10 mouse cellular contexts compared by ENCODE assay signal in genomic region chr15:86201696-86202330, GRCm38 (mm10). TPM values are rescaled to one million over a fixed set of nuclear protein-coding genes. Genes with fewer than 3 reads are reported as not detected.
DNase-seq lines count a peak whose midpoint lies in the region; ATAC-seq and TF ChIP-seq lines count a peak whose summit lies in the region.
"Had no signal": no experiment of that assay in that cellular context is flagged by ENCODE, and none has a peak within 500 bp of the region (broad histone marks: within the 10 kb centered on the region; RNA-seq: fewer than 3 reads in every experiment).

No protein-coding gene starts in this region.

- no peak for DNase-seq in heart, postnatal 0 days (ENCODE audit: low spot score)
- DNase-seq in heart, adult 8-10 months (ENCODE audit: low spot score): no peak
- no peak for DNase-seq in lung, postnatal 14 days
- no peak for DNase-seq in frontal cortex, postnatal 36 days (ENCODE audit: low spot score in 2 of 2)
- DNase-seq in cerebellum, adult 11 months: no peak
- DNase-seq: cerebellum, adult 18-20 months had no signal

- no peak overlapping the region for H3K4me2 ChIP-seq in heart, postnatal 0 days (ENCODE audit: low read depth, low read length)
- no peak overlapping the region for H3K4me2 ChIP-seq in lung, embryonic 15.5 days
- H3K4me2 ChIP-seq in embryonic facial prominence, embryonic 15.5 days (replicated peaks): no peak overlapping the region
- H3K4me2 ChIP-seq: limb, embryonic 13.5 days had no signal

- 63% methylated on average over 9 of the region's 9 CpGs for WGBS in heart, postnatal 0 days
- WGBS in lung, embryonic 15.5 days: 60% methylated on average over 9 of the region's 9 CpGs
- WGBS in embryonic facial prominence, embryonic 15.5 days: 66% methylated on average over 9 of the region's 9 CpGs

- H3K9me3 ChIP-seq in heart, postnatal 0 days (replicated peaks; ENCODE audit: control insufficient read depth, low read length): no peaks in the 10 kb centered on the region
- H3K9me3 ChIP-seq in lung, embryonic 15.5 days: no peaks in the 10 kb centered on the region
- H3K9me3 ChIP-seq in embryonic facial prominence, embryonic 15.5 days (replicated peaks): no peaks in the 10 kb centered on the region
- H3K9me3 ChIP-seq: limb, embryonic 13.5 days had no signal

- peaks cover 19% of the 10 kb centered on the region for H3K4me1 ChIP-seq in heart, postnatal 0 days (ENCODE audit: control insufficient read depth, insufficient read depth)
- H3K4me1 ChIP-seq in lung, embryonic 15.5 days: peaks cover 30% of the 10 kb centered on the region
- peaks cover 30% of the 10 kb centered on the region for H3K4me1 ChIP-seq in embryonic facial prominence, embryonic 15.5 days

- TF ChIP-seq EP300 in heart, postnatal 0 days (IDR thresholded peaks at IDR 0.05; ENCODE audit: low read depth): no peak

- H3K36me3 ChIP-seq in heart, postnatal 0 days (replicated peaks; ENCODE audit: control insufficient read depth, insufficient read depth, low read length): no peaks in the 10 kb centered on the region
- H3K36me3 ChIP-seq in lung, embryonic 15.5 days: no peaks in the 10 kb centered on the region
- no peaks in the 10 kb centered on the region for H3K36me3 ChIP-seq in embryonic facial prominence, embryonic 15.5 days
- H3K36me3 ChIP-seq: limb, embryonic 13.5 days had no signal

- no peak for ATAC-seq in heart, postnatal 0 days (ENCODE audit: insufficient read depth, low read depth)
- ATAC-seq in lung, embryonic 15.5 days (ENCODE audit: borderline replicate concordance, extremely low read depth, low FRiP score, low TSS enrichment): no peak
- ATAC-seq in embryonic facial prominence, embryonic 15.5 days (ENCODE audit: insufficient number of reproducible peaks, low FRiP score, low TSS enrichment, low read depth): no peak
- ATAC-seq in megakaryocyte, adult 5-6 weeks (ENCODE audit: poor library complexity, severe bottlenecking): peak; percentile 27; the same call in 1 of the 2 replicates

- no peak for TF ChIP-seq CTCF in heart, postnatal 0 days (IDR thresholded peaks at IDR 0.05; ENCODE audit: low read depth)

- no peak overlapping the region for H3K9ac ChIP-seq in heart, postnatal 0 days (replicated peaks; ENCODE audit: low read depth, low read length)
- H3K9ac ChIP-seq in lung, embryonic 15.5 days: no peak overlapping the region
- H3K9ac ChIP-seq in embryonic facial prominence, embryonic 15.5 days: no peak overlapping the region
- H3K9ac ChIP-seq: limb, embryonic 13.5 days had no signal

- H3K27ac ChIP-seq in heart, postnatal 0 days (ENCODE audit: low read depth): peak overlapping the region; percentile 47
- peak overlapping the region; percentile 76 for H3K27ac ChIP-seq in lung, embryonic 15.5 days
- H3K27ac ChIP-seq in embryonic facial prominence, embryonic 15.5 days (replicated peaks): peak overlapping the region; percentile 66; the same call in 1 of the 2 replicates
- H3K27ac ChIP-seq: limb, embryonic 13.5 days had no signal

- H3K4me3 ChIP-seq in heart, postnatal 0 days (ENCODE audit: low read depth, low read length): no peak overlapping the region
- H3K4me3 ChIP-seq in lung, embryonic 15.5 days: no peak overlapping the region
- H3K4me3 ChIP-seq in embryonic facial prominence, embryonic 15.5 days (replicated peaks): no peak overlapping the region
- H3K4me3 ChIP-seq: limb, embryonic 13.5 days had no signal

- no peaks in the 10 kb centered on the region for H3K27me3 ChIP-seq in heart, postnatal 0 days (ENCODE audit: control insufficient read depth, insufficient read depth, low read length)
- no peaks in the 10 kb centered on the region for H3K27me3 ChIP-seq in lung, embryonic 15.5 days
- H3K27me3 ChIP-seq in embryonic facial prominence, embryonic 15.5 days: no peaks in the 10 kb centered on the region
- H3K27me3 ChIP-seq: limb, embryonic 13.5 days had no signal

RNA-seq across cellular contexts. Expression of gene Tbc1d22a, which starts 12.4 kb away (rescaled TPM):
- total RNA-seq in heart, postnatal 0 days (2014; rRNA removed; ENCODE audit: low replicate concordance): 26.6 and 31.4 TPM in 2 replicates
- 9.7 and 10.0 TPM in 2 replicates for polyA plus RNA-seq in heart, postnatal 0 days (2015; fragmentation: Nextera tagmentation; extraction: Ambion mirVana)
- total RNA-seq in heart, adult 8-10 months (2022): 10 to 100 TPM; 24.9 to 30.8 (median 27.7) TPM
- 10.3 and 12.4 TPM in 2 replicates for polyA plus RNA-seq in lung, embryonic 15.5 days (2015; fragmentation: Nextera tagmentation; extraction: Ambion mirVana)
- polyA plus RNA-seq in embryonic facial prominence, embryonic 15.5 days (2015; fragmentation: Nextera tagmentation; extraction: Ambion mirVana): 12.4 and 12.8 TPM in 2 replicates
- total RNA-seq in megakaryocyte, adult 5-6 weeks (2015): 12.9 and 13.3 TPM in 2 replicates
- 19.0 and 24.1 TPM in 2 replicates for total RNA-seq in megakaryocyte, adult 5-6 weeks (2017)

RNA-seq across cellular contexts. Expression of gene Cerk, which starts 15.9 kb away (rescaled TPM):
- 25.3 and 28.2 TPM in 2 replicates for total RNA-seq in heart, postnatal 0 days (2014; rRNA removed; ENCODE audit: low replicate concordance)
- polyA plus RNA-seq in heart, postnatal 0 days (2015; fragmentation: Nextera tagmentation; extraction: Ambion mirVana): 12.1 and 14.5 TPM in 2 replicates
- 10 to 100 TPM; 25.5 to 32.9 (median 29.4) TPM for total RNA-seq in heart, adult 8-10 months (2022)
- polyA plus RNA-seq in lung, embryonic 15.5 days (2015; fragmentation: Nextera tagmentation; extraction: Ambion mirVana): 26.6 and 27.8 TPM in 2 replicates
- 16.8 and 17.4 TPM in 2 replicates for polyA plus RNA-seq in embryonic facial prominence, embryonic 15.5 days (2015; fragmentation: Nextera tagmentation; extraction: Ambion mirVana)
- total RNA-seq in megakaryocyte, adult 5-6 weeks (2015): 22.7 and 24.4 TPM in 2 replicates
- total RNA-seq in megakaryocyte, adult 5-6 weeks (2017): 35.4 and 41.2 TPM in 2 replicates
